Mouse (Mus musculus) small intestine, adult 2 months (tissue): ENCODE measurements around the gene Bmp2k. TPM values are rescaled to one million over a fixed set of nuclear protein-coding genes. Genes with fewer than 3 reads are reported as not detected.
A peak's percentile ranks its signal among the peaks of the same experiment; 100 is the strongest.

Experiments
- H3K27ac ChIP-seq: fragments of 200-500 bp; 2 replicates; pipeline ENCODE4 v1.5.1; 2012; ENCODE audit warnings: low read depth, low read length, control low read depth, inconsistent platforms; ENCODE audit not compliant: insufficient read depth
- H3K27me3 ChIP-seq: fragments of 200-500 bp; 2 replicates; pipeline ENCODE4 v1.6.1; 2012; ENCODE audit warnings: mild to moderate bottlenecking, moderate library complexity, low read length, inconsistent platforms; ENCODE audit not compliant: control insufficient read depth, insufficient read depth
- H3K36me3 ChIP-seq: fragments of 200-500 bp; 2 replicates; pipeline ENCODE4 v1.6.1; 2012; ENCODE audit warnings: mild to moderate bottlenecking, low read length, control low read depth, inconsistent platforms; ENCODE audit not compliant: control insufficient read depth, insufficient read depth
- H3K4me1 ChIP-seq: fragments of 200-500 bp; 2 replicates; pipeline ENCODE4 v1.6.1; 2012; ENCODE audit warnings: low read length, inconsistent platforms, mixed read lengths; ENCODE audit not compliant: control insufficient read depth, insufficient read depth, insufficient read length
- H3K4me3 ChIP-seq: fragments of 200-500 bp; 2 replicates; pipeline ENCODE4 v1.5.1; 2012; ENCODE audit warnings: low read depth, mild to moderate bottlenecking, control low read depth, inconsistent platforms, low read length, moderate library complexity
- CTCF ChIP-seq: fragments of 200-500 bp; IDR thresholded peaks from 2 replicates; pipeline ENCODE4 v1.5.1; 2012; ENCODE audit warnings: low read depth, mild to moderate bottlenecking, control low read depth, inconsistent platforms, low read length, moderate library complexity, mixed read lengths; ENCODE audit not compliant: insufficient replicate concordance, insufficient read length; ENCODE audit errors: extremely low read depth
- POLR2A ChIP-seq: fragments of 200-500 bp; IDR thresholded peaks from 2 replicates; pipeline ENCODE4 v1.6.1; 2012; ENCODE audit warnings: low read depth, mild to moderate bottlenecking, control low read depth, inconsistent platforms, low read length, moderate library complexity
- WGBS: fragments of 180-500 bp; shearing (Covaris S2); methylation state at CpG from one replicate; pipeline ENCODE4 v1.1.7; 2018; 5-methylcytosine and 5-hydroxymethylcytosine counted together
- polyA plus RNA-seq: library from polyadenylated mRNA; depleted of rRNA; stranded (reverse); fragments of >200 nt; gene quantifications from 2 replicates; pipeline ENCODE4 v1.2.3, GENCODE M21; 2012

Gene Bmp2k
- polyA plus RNA-seq, 1 experiment: 13.0 TPM

DNA sequence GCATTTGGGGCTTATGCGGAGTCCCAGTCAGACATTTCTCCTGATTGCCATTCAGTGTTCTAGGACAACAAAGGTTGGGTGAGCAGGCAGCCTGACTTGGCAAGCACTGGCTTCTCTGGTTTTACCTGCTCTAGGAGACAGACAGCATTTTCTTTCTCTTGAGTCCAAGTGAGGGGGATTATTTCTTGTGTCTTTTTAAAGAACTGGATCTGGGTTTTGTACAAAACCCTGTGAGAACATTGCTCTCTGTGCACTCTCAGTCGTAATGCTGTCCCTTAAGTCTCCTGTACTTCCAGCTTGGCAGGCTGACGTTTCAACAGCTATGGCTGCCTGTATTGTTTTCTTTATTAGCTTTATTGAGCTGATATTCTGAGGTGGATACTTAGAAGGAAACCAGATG lies 58.9 kb downstream of the Bmp2k start:
- no peak overlapping the region for H3K4me3 ChIP-seq
- no peaks in the 10 kb centered on the region for H3K27me3 ChIP-seq
- H3K27ac ChIP-seq: peak overlapping the region; percentile 14; the same call in 1 of the 2 replicates
- WGBS: 60% methylated on average over 3 of the region's 3 CpGs
- TF ChIP-seq CTCF: no peak
- no peak for TF ChIP-seq POLR2A
- H3K36me3 ChIP-seq: peaks cover 26% of the 10 kb centered on the region
- peaks cover 9% of the 10 kb centered on the region for H3K4me1 ChIP-seq

GRCm38 (mm10) chr5:97056791-97057450 lies 59.4 kb downstream of the Bmp2k start:
- WGBS: 37% methylated on average over 12 of the region's 12 CpGs
- Histone ChIP-seq H3K36me3 (peaks cover 27% of the 10 kb centered on the region), H3K4me1 (peaks cover 9% of the 10 kb centered on the region), H3K27me3 (no peaks in the 10 kb centered on the region), H3K27ac (no peak overlapping the region), H3K4me3 (no peak overlapping the region)
- no peak for TF ChIP-seq CTCF
- TF ChIP-seq POLR2A: no peak

GRCm38 (mm10) chr5:97060864-97061263 lies 63.4 kb downstream of the Bmp2k start:
- H3K27ac ChIP-seq: no peak overlapping the region
- peaks cover 9% of the 10 kb centered on the region for H3K4me1 ChIP-seq
- no peak overlapping the region for H3K4me3 ChIP-seq
- H3K27me3 ChIP-seq: no peaks in the 10 kb centered on the region
- no peak for TF ChIP-seq POLR2A
- no peak for TF ChIP-seq CTCF
- H3K36me3 ChIP-seq: peaks cover 44% of the 10 kb centered on the region
- WGBS: 82% methylated on average over 3 of the region's 3 CpGs

GRCm38 (mm10) chr5:97062041-97062440 lies 64.6 kb downstream of the Bmp2k start:
- H3K27me3 ChIP-seq: no peaks in the 10 kb centered on the region
- TF ChIP-seq CTCF (no peak), POLR2A (no peak)
- peaks cover 50% of the 10 kb centered on the region for H3K36me3 ChIP-seq
- no peak overlapping the region for H3K4me3 ChIP-seq
- H3K27ac ChIP-seq: no peak overlapping the region
- 65% methylated on average over 1 of the region's 1 CpGs for WGBS
- peaks cover 5% of the 10 kb centered on the region for H3K4me1 ChIP-seq

DNA sequence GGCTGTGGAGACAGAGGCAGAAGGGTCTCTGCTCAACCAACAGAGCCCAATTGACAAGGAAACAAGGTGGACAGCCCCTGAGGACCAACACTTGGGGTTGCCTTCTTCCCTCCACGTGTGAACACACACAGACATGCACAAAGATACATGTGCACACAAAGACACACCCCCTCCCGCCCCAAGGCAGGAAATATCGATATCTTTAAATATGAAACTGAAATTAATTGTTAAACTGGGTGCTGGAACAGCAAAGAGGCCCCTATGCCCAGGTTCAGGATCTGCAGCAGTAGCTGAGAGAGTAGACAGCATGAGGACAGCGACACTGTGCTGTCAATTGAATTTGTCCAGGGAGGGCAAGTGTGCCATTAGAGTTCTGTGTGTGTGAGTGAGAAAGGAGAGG lies 68.3 kb downstream of the Bmp2k start:
- H3K27me3 ChIP-seq: no peaks in the 10 kb centered on the region
- H3K36me3 ChIP-seq: peaks cover 61% of the 10 kb centered on the region
- H3K4me3 ChIP-seq: no peak overlapping the region
- TF ChIP-seq CTCF (no peak), POLR2A (no peak)
- 31% methylated on average over 4 of the region's 4 CpGs for WGBS
- H3K4me1 ChIP-seq: peaks cover 2% of the 10 kb centered on the region; the same call in 1 of the 2 replicates
- no peak overlapping the region for H3K27ac ChIP-seq

DNA sequence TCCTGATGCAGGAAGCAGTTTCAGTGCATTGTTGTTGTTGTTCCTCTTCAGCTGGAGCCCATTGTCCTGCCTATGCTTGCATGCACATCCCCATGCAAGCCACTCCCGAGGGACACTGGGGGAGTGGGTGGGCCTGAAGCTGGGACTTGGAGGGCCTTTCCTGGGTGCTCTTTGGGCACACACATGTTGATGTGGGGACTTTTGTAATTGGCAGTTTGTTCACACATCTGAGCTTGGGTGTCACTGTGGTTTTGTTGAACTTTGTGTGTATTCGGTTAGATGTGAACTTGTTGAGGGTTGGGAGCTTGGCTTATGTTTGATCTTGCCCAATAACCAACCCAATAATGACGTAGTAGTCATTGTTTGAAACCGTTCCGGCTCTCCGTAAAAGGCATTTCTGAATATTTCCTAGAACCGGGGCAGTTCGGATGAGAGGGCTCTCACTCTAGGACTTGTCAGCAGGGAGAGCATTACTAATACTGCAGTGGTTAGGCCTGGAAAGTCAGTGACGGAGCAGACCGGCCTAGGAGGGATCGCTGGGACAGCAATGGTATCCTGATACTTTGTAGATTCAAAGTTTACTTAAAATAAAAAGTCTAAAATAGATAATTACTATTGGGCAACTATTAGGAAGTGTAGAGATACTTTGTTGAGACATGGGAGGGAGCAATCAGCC lies 78.1 kb downstream of the Bmp2k start:
- Histone ChIP-seq H3K27ac (no peak overlapping the region), H3K4me1 (no peaks in the 10 kb centered on the region), H3K4me3 (no peak overlapping the region), H3K36me3 (peaks cover 30% of the 10 kb centered on the region), H3K27me3 (no peaks in the 10 kb centered on the region)
- TF ChIP-seq CTCF (no peak), POLR2A (no peak)
- 95% methylated on average over 11 of the region's 11 CpGs for WGBS

DNA sequence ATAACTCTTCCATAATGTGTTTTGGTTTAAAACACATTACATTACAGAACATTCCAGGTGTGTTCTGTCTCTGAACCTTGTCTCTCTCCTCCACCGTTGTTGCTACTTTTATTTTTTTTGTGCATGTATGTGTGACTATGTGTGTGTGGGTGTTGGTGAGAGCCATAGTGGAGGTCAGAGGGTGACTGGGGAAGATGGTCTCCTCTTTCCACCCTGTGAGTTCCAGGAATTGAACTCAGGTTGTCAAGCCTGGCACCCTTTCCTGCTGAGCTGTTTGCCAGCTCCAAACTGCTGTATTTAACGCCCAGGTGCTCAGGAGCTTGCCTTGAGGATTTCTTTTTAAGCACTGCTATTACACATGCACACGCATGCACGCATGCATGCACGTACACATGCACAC lies 78.7 kb downstream of the Bmp2k start:
- TF ChIP-seq POLR2A (no peak), CTCF (no peak)
- WGBS: 90% methylated on average over 5 of the region's 5 CpGs
- H3K27ac ChIP-seq: no peak overlapping the region

More for the DNA sequence above, 78.7 kb downstream of the Bmp2k start:
- Histone ChIP-seq H3K4me1 (no peaks in the 10 kb centered on the region), H3K27me3 (no peaks in the 10 kb centered on the region), H3K4me3 (no peak overlapping the region), H3K36me3 (peaks cover 26% of the 10 kb centered on the region)
